Mouse (Mus musculus) stomach, embryonic 16.5 days (tissue): Measurements from ENCODE around the gene Ncam1. TPM values are rescaled to one million over a fixed set of nuclear protein-coding genes. Genes with fewer than 3 reads are reported as not detected.
A peak's percentile ranks its signal among the peaks of the same experiment; 100 is the strongest.

Source experiments
- ATAC-seq: fragments of 200-750 bp; cut with Nextera tagmentation; 2 replicates; pipeline ENCODE4 v1.8.0; 2017; ENCODE audit warnings: moderate number of reproducible peaks, moderate TSS enrichment; ENCODE audit not compliant: insufficient read depth, low FRiP score
- H3K27ac ChIP-seq: fragments of 300-500 bp; sonication (generic); 2 replicates; pipeline ENCODE4 v1.5.1; 2014; ENCODE audit warnings: low read length
- H3K27me3 ChIP-seq: fragments of 300-500 bp; sonication (generic); 2 replicates; pipeline ENCODE4 v1.6.1; 2014; ENCODE audit warnings: low read length, control low read depth, mixed read lengths; ENCODE audit not compliant: control insufficient read depth, insufficient read depth
- H3K36me3 ChIP-seq: fragments of 300-500 bp; sonication (generic); 2 replicates; pipeline ENCODE4 v1.6.1; 2014; ENCODE audit warnings: low read length; ENCODE audit not compliant: control insufficient read depth, insufficient read depth
- H3K4me1 ChIP-seq: fragments of 300-500 bp; sonication (generic); 2 replicates; pipeline ENCODE4 v1.6.1; 2014; ENCODE audit warnings: low read length, control low read depth, mixed read lengths; ENCODE audit not compliant: control insufficient read depth, insufficient read depth
- H3K4me2 ChIP-seq: fragments of 300-500 bp; sonication (generic); 2 replicates; pipeline ENCODE4 v1.6.1; 2014; ENCODE audit warnings: low read depth, low read length, mixed read lengths
- H3K4me3 ChIP-seq: fragments of 300-500 bp; sonication (generic); replicated peaks from 2 replicates; pipeline ENCODE4 v1.5.1; 2014; ENCODE audit warnings: mild to moderate bottlenecking, low read length
- H3K9ac ChIP-seq: fragments of 300-500 bp; sonication (generic); 2 replicates; pipeline ENCODE4 v1.6.1; 2014; ENCODE audit warnings: low read length
- H3K9me3 ChIP-seq: fragments of 300-500 bp; sonication (generic); replicated peaks from 2 replicates; pipeline ENCODE4 v1.6.1; 2016; ENCODE audit warnings: low read length, control low read depth; ENCODE audit not compliant: control insufficient read depth
- WGBS: fragments of 180-500 bp; shearing (Covaris S2); extraction: QIAGEN DNeasy Blood & Tissue Kit; methylation state at CpG from one replicate; pipeline ENCODE4 v1.1.7; 2014; 5-methylcytosine and 5-hydroxymethylcytosine counted together
- polyA plus RNA-seq: library from polyadenylated mRNA; unstranded; fragments of >200 nt; fragmentation: Nextera tagmentation; extraction: Ambion mirVana; gene quantifications from 2 replicates; pipeline ENCODE4 v1.2.1, GENCODE M21; 2015

Ncam1 gene
- polyA plus RNA-seq, 1 experiment from 2014 or later = 114 TPM

DNA sequence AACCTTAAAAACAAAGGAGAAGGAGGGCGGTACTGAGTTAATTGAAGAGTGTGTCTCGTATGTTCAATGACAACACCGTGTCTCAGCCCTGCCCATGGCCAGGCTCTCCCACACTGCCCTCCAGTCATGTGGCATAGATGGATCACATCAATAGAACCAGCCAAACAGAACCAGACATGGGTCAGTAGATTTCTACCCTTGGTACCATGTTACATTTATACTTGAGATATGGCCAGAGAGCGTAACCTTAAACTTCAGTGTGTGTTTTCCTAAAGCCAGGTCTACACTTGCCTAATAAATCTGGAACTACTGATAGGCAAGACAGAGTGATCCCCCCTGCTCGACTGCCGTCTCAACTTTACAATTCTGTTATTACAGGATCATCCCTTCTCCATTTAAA lies 38.2 kb downstream of the Ncam1 start:
- Histone ChIP-seq H3K9me3 (no peaks in the 10 kb centered on the region), H3K27ac (no peak overlapping the region), H3K4me3 (no peak overlapping the region), H3K27me3 (no peaks in the 10 kb centered on the region), H3K4me2 (no peak overlapping the region), H3K36me3 (no peaks in the 10 kb centered on the region), H3K4me1 (0 out of 2 replicates have a peak, but pooled peaks cover 3% of the 10 kb centered on the region), H3K9ac (no peak overlapping the region)
- WGBS = 81% methylated on average over 6 of the region's 6 CpGs
- ATAC-seq = no peak

- 60% methylated on average over 2 of the region's 2 CpGs for WGBS
- H3K27ac ChIP-seq = peak overlapping the region; percentile 17; the same call in 1 of the 2 replicates
- H3K4me2 ChIP-seq = no peak overlapping the region
- no peaks in the 10 kb centered on the region for H3K36me3 ChIP-seq
- no peak overlapping the region for H3K4me3 ChIP-seq
- 0 out of 2 replicates have a peak, but pooled peaks cover 3% of the 10 kb centered on the region for H3K4me1 ChIP-seq
- H3K9me3 ChIP-seq = no peaks in the 10 kb centered on the region
- no peak for ATAC-seq
- H3K27me3 ChIP-seq = no peaks in the 10 kb centered on the region
- no peak overlapping the region for H3K9ac ChIP-seq
Measured at GRCm38 (mm10) chr9:49758436-49758835, 40.3 kb downstream of the Ncam1 start.

- Histone ChIP-seq H3K36me3 (no peaks in the 10 kb centered on the region), H3K4me1 (0 out of 2 replicates have a peak, but pooled peaks cover 3% of the 10 kb centered on the region), H3K27me3 (no peaks in the 10 kb centered on the region), H3K4me3 (no peak overlapping the region), H3K9me3 (no peaks in the 10 kb centered on the region), H3K9ac (no peak overlapping the region), H3K4me2 (peak overlapping the region; percentile 14; the same call in 1 of the 2 replicates), H3K27ac (peak overlapping the region; percentile 39; the same call in 1 of the 2 replicates)
- no peak for ATAC-seq
- WGBS = 43% methylated on average over 12 of the region's 12 CpGs
Measured at GRCm38 (mm10) chr9:49757986-49758385, 40.7 kb downstream of the Ncam1 start.

DNA sequence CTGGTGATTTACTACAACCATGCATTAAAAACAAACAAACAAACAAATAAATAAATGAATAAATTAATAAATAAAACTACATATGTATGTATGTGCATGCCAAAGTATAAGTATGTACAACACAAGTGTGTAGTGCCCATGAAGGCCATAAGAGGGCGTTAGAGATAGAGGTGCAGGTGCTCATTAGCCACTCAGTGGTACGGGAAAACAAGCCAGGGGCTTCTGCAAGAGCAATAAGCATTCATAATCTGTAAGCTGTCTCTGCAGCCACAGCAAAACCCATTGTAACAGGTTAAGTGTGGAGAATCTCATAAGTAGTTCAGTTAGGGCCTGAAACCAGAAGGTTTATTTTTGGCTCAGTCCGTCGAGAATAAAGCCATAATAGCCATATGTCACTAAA lies 41.1 kb downstream of the Ncam1 start:
- no peak overlapping the region for H3K4me3 ChIP-seq
- WGBS = 68% methylated on average over 4 of the region's 4 CpGs
- no peak for ATAC-seq
- H3K27me3 ChIP-seq = no peaks in the 10 kb centered on the region
- no peak overlapping the region for H3K27ac ChIP-seq
- H3K4me1 ChIP-seq = 0 out of 2 replicates have a peak, but pooled peaks cover 3% of the 10 kb centered on the region
- 0 out of 2 replicates have a peak overlapping the region, but pooled peaks have one; percentile 14 for H3K4me2 ChIP-seq
- H3K9ac ChIP-seq = no peak overlapping the region
- H3K36me3 ChIP-seq = no peaks in the 10 kb centered on the region
- no peaks in the 10 kb centered on the region for H3K9me3 ChIP-seq

- Histone ChIP-seq H3K4me1 (0 out of 2 replicates have a peak, but pooled peaks cover 3% of the 10 kb centered on the region), H3K4me3 (no peak overlapping the region), H3K36me3 (no peaks in the 10 kb centered on the region), H3K27ac (no peak overlapping the region), H3K9ac (no peak overlapping the region), H3K9me3 (no peaks in the 10 kb centered on the region), H3K27me3 (no peaks in the 10 kb centered on the region), H3K4me2 (no peak overlapping the region)
- WGBS = 84% methylated on average over 4 of the region's 4 CpGs
- ATAC-seq = no peak
Measured at GRCm38 (mm10) chr9:49756725-49757124, 42.0 kb downstream of the Ncam1 start.

DNA sequence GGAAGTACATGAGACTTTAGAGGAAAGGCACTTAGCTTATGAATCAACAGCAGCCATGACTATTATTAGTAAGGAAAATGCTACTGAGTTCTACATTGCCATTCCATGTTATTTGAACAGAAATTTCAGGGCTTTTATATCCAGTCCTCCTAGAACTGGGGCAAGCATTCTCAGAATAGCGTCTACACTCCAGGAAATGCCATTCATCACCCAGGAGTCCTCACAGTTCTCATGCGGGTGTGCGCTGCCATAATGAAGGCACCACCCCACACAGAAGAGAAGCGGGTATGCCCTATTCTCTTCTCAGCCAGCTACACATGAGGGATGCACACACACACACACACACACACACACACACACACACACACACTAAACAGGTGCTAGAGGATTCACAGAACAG lies 43.5 kb downstream of the Ncam1 start:
- Histone ChIP-seq H3K9me3 (no peaks in the 10 kb centered on the region), H3K9ac (no peak overlapping the region), H3K27me3 (no peaks in the 10 kb centered on the region), H3K4me1 (0 out of 2 replicates have a peak, but pooled peaks cover 3% of the 10 kb centered on the region), H3K36me3 (no peaks in the 10 kb centered on the region), H3K4me3 (no peak overlapping the region), H3K27ac (no peak overlapping the region), H3K4me2 (no peak overlapping the region)
- ATAC-seq = no peak
- WGBS = 78% methylated on average over 4 of the region's 4 CpGs

DNA sequence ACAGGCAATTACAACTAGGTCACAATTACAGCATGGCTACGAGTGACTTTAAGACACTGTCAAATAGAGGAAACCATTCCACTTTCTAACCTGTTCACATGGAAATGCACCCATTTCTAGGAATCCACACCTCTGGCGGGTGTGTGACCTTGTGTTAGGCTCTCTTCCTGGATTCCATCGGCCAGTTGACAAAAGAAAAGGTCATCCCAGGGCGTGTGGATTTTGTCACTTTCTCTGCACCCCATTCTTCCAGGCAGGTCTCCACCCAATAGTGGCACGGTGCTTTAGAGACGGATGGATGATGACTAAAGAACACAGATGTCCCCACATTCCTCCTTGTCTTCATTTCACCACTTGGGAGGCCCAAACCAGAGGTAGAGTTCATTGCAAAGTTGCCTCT lies 47.3 kb downstream of the Ncam1 start:
- no peaks in the 10 kb centered on the region for H3K4me1 ChIP-seq
- no peak for ATAC-seq
- no peak overlapping the region for H3K9ac ChIP-seq
- WGBS = 65% methylated on average over 6 of the region's 6 CpGs
- no peaks in the 10 kb centered on the region for H3K27me3 ChIP-seq
- H3K9me3 ChIP-seq = no peaks in the 10 kb centered on the region
- no peak overlapping the region for H3K4me3 ChIP-seq
- H3K27ac ChIP-seq = no peak overlapping the region
- H3K4me2 ChIP-seq = no peak overlapping the region
- H3K36me3 ChIP-seq = no peaks in the 10 kb centered on the region

GRCm38 (mm10) chr9:49746176-49746575 lies 52.5 kb downstream of the Ncam1 start:
- Histone ChIP-seq H3K4me2 (no peak overlapping the region), H3K27me3 (no peaks in the 10 kb centered on the region), H3K27ac (no peak overlapping the region), H3K9me3 (no peaks in the 10 kb centered on the region), H3K9ac (no peak overlapping the region), H3K36me3 (no peaks in the 10 kb centered on the region), H3K4me1 (0 out of 2 replicates have a peak, but pooled peaks cover 7% of the 10 kb centered on the region), H3K4me3 (no peak overlapping the region)
- WGBS = 65% methylated on average over 2 of the region's 2 CpGs
- ATAC-seq = no peak

- WGBS = 41% methylated on average over 4 of the region's 4 CpGs
- Histone ChIP-seq H3K27me3 (no peaks in the 10 kb centered on the region), H3K4me2 (no peak overlapping the region), H3K9ac (no peak overlapping the region), H3K4me1 (0 out of 2 replicates have a peak, but pooled peaks cover 7% of the 10 kb centered on the region), H3K9me3 (no peaks in the 10 kb centered on the region), H3K27ac (no peak overlapping the region), H3K4me3 (no peak overlapping the region), H3K36me3 (no peaks in the 10 kb centered on the region)
- no peak for ATAC-seq
Measured at GRCm38 (mm10) chr9:49745696-49746095, 53.0 kb downstream of the Ncam1 start.
